Mouse (Mus musculus): ENCODE measurements around the gene Tbc1d2. TPM values are rescaled to one million over a fixed set of nuclear protein-coding genes. Genes with fewer than 3 reads are reported as not detected.

Gene Tbc1d2
- polyA plus RNA-seq, 1 experiment = 1.0 TPM

DNA sequence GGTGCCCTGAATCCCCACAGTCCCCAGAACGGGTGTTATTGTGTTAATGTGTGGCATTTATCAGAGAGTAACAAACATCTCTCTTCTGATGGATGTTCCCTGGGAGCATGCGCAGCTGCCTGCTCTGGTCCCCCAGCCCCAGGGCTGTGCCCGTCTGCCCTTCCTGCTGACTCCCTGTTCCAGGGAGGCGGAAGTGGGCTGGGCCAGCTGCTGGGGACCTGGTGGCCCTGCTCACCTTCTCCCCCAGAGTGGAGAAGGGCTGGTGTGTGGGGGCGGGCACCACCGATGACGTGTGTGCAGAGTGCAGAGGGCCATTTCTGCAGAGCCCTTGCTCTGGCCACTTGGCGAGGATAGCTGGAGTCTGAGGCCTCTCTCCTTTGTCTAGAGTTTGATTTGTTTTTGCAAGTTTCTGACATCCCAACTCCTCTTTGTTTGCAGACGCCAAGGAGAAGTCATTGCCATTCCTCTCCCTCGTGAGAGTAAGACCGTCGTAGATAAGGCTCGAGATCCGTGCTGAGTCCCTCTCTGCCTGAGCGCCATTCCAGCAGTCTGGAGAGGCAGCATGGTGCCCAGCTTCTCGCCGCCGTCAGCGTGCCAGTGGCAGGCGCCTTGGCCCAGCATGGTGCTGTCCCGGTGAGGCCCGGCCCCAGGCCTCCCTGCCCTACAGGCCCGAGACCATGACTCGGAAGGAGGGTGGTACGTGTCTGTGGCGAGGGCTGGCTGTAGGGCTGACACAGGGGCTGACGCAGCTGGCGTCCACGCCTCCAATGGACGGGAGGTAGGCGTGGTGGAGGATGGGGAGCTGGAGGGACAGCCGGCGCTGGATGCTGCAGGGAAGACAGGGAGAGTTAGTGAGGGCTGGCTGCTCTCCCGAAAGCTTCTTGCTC lies 14.4 kb upstream of the Tbc1d2 start:
- Histone ChIP-seq H3K27me3 (ENCODE audit: control insufficient read depth, insufficient read depth, low read length) (no peaks in the 10 kb centered on the region), H3K4me1 (ENCODE audit: control insufficient read depth, insufficient read depth, insufficient read length) (peaks cover 4% of the 10 kb centered on the region), H3K36me3 (ENCODE audit: control insufficient read depth, insufficient read depth, low read length) (no peaks in the 10 kb centered on the region), H3K4me3 (ENCODE audit: extremely low read depth, insufficient read depth, insufficient read length) (peak overlapping the region; percentile 16; the same call in 1 of the 2 replicates), H3K27ac (ENCODE audit: insufficient read depth, low read length) (no peak overlapping the region)
- 50% methylated on average over 34 of the region's 34 CpGs for WGBS
- TF ChIP-seq POLR2A (IDR thresholded peaks at IDR 0.05; ENCODE audit: low read depth, low read length) = no peak
- TF ChIP-seq CTCF (IDR thresholded peaks at IDR 0.05; ENCODE audit: extremely low read depth, insufficient read depth, insufficient read length, insufficient replicate concordance) = no peak
- no peak for DNase-seq (ENCODE audit: low read depth in 1 of 2, low spot score in 2 of 2)

DNA sequence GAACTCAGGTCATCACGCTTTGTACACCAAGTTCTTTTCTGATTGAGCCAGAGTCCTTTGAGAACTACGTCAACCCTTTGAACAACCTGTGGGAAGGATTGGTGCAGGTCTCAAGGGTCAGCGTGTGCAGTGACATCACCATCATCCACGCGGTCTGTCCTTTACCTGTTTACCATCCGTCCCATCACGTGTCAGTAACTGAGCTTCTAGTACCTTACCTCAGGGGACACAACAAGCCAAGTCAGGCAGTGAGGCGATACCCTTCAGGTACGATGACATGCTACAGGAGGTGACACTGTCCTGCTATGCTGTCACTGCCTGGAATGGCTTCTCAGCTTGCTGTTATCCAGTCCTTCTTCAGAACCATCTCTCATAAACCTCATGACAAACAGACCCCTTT lies 11.4 kb upstream of the Tbc1d2 start:
- Histone ChIP-seq H3K36me3 (ENCODE audit: control insufficient read depth, insufficient read depth, low read length) (no peaks in the 10 kb centered on the region), H3K27me3 (ENCODE audit: control insufficient read depth, insufficient read depth, low read length) (no peaks in the 10 kb centered on the region), H3K4me3 (ENCODE audit: extremely low read depth, insufficient read depth, insufficient read length) (no peak overlapping the region), H3K4me1 (ENCODE audit: control insufficient read depth, insufficient read depth, insufficient read length) (peaks cover 4% of the 10 kb centered on the region), H3K27ac (ENCODE audit: insufficient read depth, low read length) (no peak overlapping the region)
- no peak for DNase-seq (ENCODE audit: low read depth in 1 of 2, low spot score in 2 of 2)
- WGBS = 86% methylated on average over 9 of the region's 9 CpGs
- no peak for TF ChIP-seq CTCF (IDR thresholded peaks at IDR 0.05; ENCODE audit: extremely low read depth, insufficient read depth, insufficient read length, insufficient replicate concordance)
- TF ChIP-seq POLR2A (IDR thresholded peaks at IDR 0.05; ENCODE audit: low read depth, low read length) = no peak

DNA sequence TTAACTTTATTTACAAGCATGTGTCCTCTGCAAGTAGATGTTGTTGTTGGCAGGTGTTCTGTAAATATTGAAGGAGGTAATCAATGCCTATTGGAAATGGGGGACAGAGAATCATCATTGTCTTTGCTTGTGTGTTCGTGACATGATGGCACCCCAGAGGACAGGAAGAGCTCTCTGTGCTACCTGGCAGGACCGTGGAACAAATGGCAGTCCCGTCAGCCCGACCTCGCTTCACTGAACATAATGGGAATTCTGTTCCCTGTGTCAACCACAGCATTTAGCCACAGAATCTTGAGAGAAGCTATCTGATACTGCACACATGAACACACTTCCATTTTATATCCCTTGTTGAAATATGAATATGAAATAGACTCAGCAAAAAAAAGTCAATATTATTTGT lies 8.9 kb upstream of the Tbc1d2 start:
- no peaks in the 10 kb centered on the region for H3K36me3 ChIP-seq (ENCODE audit: control insufficient read depth, insufficient read depth, low read length)
- TF ChIP-seq CTCF (IDR thresholded peaks at IDR 0.05; ENCODE audit: extremely low read depth, insufficient read depth, insufficient read length, insufficient replicate concordance) (no peak), POLR2A (IDR thresholded peaks at IDR 0.05; ENCODE audit: low read depth, low read length) (no peak)
- H3K4me1 ChIP-seq (ENCODE audit: control insufficient read depth, insufficient read depth, insufficient read length) = no peaks in the 10 kb centered on the region
- no peak overlapping the region for H3K27ac ChIP-seq (ENCODE audit: insufficient read depth, low read length)
- 86% methylated on average over 5 of the region's 5 CpGs for WGBS
- no peak overlapping the region for H3K4me3 ChIP-seq (ENCODE audit: extremely low read depth, insufficient read depth, insufficient read length)
- no peaks in the 10 kb centered on the region for H3K27me3 ChIP-seq (ENCODE audit: control insufficient read depth, insufficient read depth, low read length)
- DNase-seq (ENCODE audit: low read depth in 1 of 2, low spot score in 2 of 2) = no peak

DNA sequence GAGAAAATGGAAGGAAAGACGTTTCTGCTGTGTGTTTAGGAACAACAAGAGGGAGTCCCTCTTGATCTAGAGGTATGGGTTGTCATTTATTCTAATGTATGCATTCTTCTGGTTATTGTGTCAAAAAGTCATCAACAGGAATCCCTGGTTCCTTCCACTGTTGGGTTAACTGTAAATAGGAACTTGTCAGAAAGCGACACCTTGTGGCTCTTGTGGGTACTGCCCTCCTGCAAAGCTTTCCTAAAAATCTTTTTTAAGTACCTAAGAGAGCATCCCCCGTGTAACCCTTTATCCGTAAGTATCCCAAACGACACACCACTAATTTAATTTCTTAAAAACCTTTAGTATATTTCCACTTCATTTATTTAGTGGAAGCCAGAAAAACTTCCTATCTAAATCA lies 7.1 kb upstream of the Tbc1d2 start:
- Histone ChIP-seq H3K4me1 (ENCODE audit: control insufficient read depth, insufficient read depth, insufficient read length) (no peaks in the 10 kb centered on the region), H3K27ac (ENCODE audit: insufficient read depth, low read length) (no peak overlapping the region), H3K27me3 (ENCODE audit: control insufficient read depth, insufficient read depth, low read length) (no peaks in the 10 kb centered on the region), H3K4me3 (ENCODE audit: extremely low read depth, insufficient read depth, insufficient read length) (no peak overlapping the region), H3K36me3 (ENCODE audit: control insufficient read depth, insufficient read depth, low read length) (no peaks in the 10 kb centered on the region)
- 6% methylated on average over 5 of the region's 5 CpGs for WGBS
- no peak for TF ChIP-seq POLR2A (IDR thresholded peaks at IDR 0.05; ENCODE audit: low read depth, low read length)
- TF ChIP-seq CTCF (IDR thresholded peaks at IDR 0.05; ENCODE audit: extremely low read depth, insufficient read depth, insufficient read length, insufficient replicate concordance) = peak; percentile 63; the same call in 1 of the 2 replicates
- peak; percentile 57 to 68 for DNase-seq (ENCODE audit: low read depth in 1 of 2, low spot score in 2 of 2)

DNA sequence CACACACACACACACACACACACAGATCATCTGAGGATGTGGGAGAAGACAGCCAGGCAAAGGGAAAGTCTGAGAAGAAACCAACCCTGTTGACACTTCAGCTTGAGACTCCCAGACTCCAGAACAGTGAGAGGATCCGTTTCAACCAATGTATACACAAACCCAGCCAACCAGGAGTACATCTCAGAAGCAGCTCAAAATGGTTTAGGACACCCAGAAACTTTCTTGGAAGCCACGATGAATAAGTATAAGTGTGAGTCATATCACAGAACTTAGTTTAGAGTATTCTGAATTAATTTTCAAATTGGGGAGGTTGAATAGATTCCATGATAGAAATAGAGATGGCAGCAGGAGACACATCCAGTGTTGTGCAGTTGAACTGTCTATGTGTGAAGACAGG lies 5.9 kb upstream of the Tbc1d2 start:
- no peak for DNase-seq (ENCODE audit: low read depth in 1 of 2, low spot score in 2 of 2)
- H3K27ac ChIP-seq (ENCODE audit: insufficient read depth, low read length) = no peak overlapping the region
- H3K4me1 ChIP-seq (ENCODE audit: control insufficient read depth, insufficient read depth, insufficient read length) = no peaks in the 10 kb centered on the region
- H3K27me3 ChIP-seq (ENCODE audit: control insufficient read depth, insufficient read depth, low read length) = no peaks in the 10 kb centered on the region; the same call in 1 of the 2 replicates
- 85% methylated on average over 2 of the region's 2 CpGs for WGBS
- H3K36me3 ChIP-seq (ENCODE audit: control insufficient read depth, insufficient read depth, low read length) = no peaks in the 10 kb centered on the region
- H3K4me3 ChIP-seq (ENCODE audit: extremely low read depth, insufficient read depth, insufficient read length) = no peak overlapping the region
- no peak for TF ChIP-seq POLR2A (IDR thresholded peaks at IDR 0.05; ENCODE audit: low read depth, low read length)
- TF ChIP-seq CTCF (IDR thresholded peaks at IDR 0.05; ENCODE audit: extremely low read depth, insufficient read depth, insufficient read length, insufficient replicate concordance) = no peak

DNA sequence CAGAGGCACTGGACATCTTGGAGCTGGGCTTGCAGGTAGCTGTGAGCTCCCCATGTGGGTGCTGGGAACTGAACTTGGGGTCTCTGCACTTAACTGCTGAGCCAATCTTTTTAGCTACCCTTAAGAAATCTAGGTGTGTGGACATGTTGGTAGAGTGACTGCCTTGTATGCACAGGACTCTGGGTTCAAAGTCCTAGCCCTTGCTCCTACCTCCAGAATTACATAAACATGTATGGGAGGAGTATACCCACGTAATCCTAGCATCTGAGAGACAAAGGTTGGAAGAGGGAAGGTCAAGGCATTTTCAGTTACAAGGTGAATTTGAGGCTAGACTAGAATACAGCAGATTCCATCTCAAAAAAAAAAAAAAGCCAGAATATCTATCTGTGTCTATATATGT lies 5.3 kb upstream of the Tbc1d2 start:
- WGBS = 79% methylated on average over 1 of the region's 1 CpGs
- DNase-seq (ENCODE audit: low read depth in 1 of 2, low spot score in 2 of 2) = no peak
- no peaks in the 10 kb centered on the region; the same call in 1 of the 2 replicates for H3K27me3 ChIP-seq (ENCODE audit: control insufficient read depth, insufficient read depth, low read length)
- TF ChIP-seq POLR2A (IDR thresholded peaks at IDR 0.05; ENCODE audit: low read depth, low read length) (no peak), CTCF (IDR thresholded peaks at IDR 0.05; ENCODE audit: extremely low read depth, insufficient read depth, insufficient read length, insufficient replicate concordance) (no peak)
- H3K27ac ChIP-seq (ENCODE audit: insufficient read depth, low read length) = no peak overlapping the region
- no peaks in the 10 kb centered on the region for H3K4me1 ChIP-seq (ENCODE audit: control insufficient read depth, insufficient read depth, insufficient read length)
- H3K36me3 ChIP-seq (ENCODE audit: control insufficient read depth, insufficient read depth, low read length) = no peaks in the 10 kb centered on the region
- no peak overlapping the region for H3K4me3 ChIP-seq (ENCODE audit: extremely low read depth, insufficient read depth, insufficient read length)

DNA sequence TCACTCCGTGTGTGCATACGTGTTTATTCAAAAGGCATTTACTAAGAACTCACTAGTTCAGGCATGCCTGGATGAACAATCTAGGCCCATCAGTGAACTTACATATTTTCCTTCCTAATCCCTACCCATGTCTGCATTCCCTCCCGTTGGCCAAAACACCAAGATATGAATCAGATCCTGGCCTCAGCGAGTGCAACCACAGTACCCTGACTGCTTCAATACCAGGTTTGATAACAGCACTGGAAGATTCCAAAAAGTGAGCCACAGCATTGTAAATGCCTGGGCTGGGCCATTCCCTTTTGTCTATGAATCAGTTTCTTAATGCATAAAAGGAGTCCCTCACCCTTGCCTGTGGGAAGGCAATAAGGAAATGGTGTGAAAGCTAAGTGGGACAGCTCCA lies 848 bp downstream of the Tbc1d2 start:
- Histone ChIP-seq H3K27ac (ENCODE audit: insufficient read depth, low read length) (no peak overlapping the region), H3K4me1 (ENCODE audit: control insufficient read depth, insufficient read depth, insufficient read length) (peaks cover 6% of the 10 kb centered on the region; the same call in 1 of the 2 replicates), H3K4me3 (ENCODE audit: extremely low read depth, insufficient read depth, insufficient read length) (no peak overlapping the region), H3K36me3 (ENCODE audit: control insufficient read depth, insufficient read depth, low read length) (no peaks in the 10 kb centered on the region), H3K27me3 (ENCODE audit: control insufficient read depth, insufficient read depth, low read length) (no peaks in the 10 kb centered on the region; the same call in 1 of the 2 replicates)
- no peak for DNase-seq (ENCODE audit: low read depth in 1 of 2, low spot score in 2 of 2)
- 48% methylated on average over 4 of the region's 4 CpGs for WGBS
- no peak for TF ChIP-seq CTCF (IDR thresholded peaks at IDR 0.05; ENCODE audit: extremely low read depth, insufficient read depth, insufficient read length, insufficient replicate concordance)
- TF ChIP-seq POLR2A (IDR thresholded peaks at IDR 0.05; ENCODE audit: low read depth, low read length) = no peak

All from spleen, adult 2 months (tissue).